Mouse (Mus musculus) midbrain, embryonic 16.5 days (tissue): ENCODE measurements at regions not wholly inside any gene's neighbourhood (a gene's known extent, or its start where the extent isn't known, plus 50 kb on each side); places are given as distances from the start of the nearest gene placed in this dataset.

Source experiments
- ATAC-seq: fragments of 200-750 bp; cut with Nextera tagmentation; 2 replicates; pipeline ENCODE4 v1.8.0; 2017; ENCODE audit warnings: moderate TSS enrichment
- H3K27ac ChIP-seq: fragments of 300-500 bp; sonication (generic); 2 replicates; pipeline ENCODE4 v1.5.1; 2014; ENCODE audit warnings: mild to moderate bottlenecking, low read length, mixed read lengths
- H3K27me3 ChIP-seq: fragments of 300-500 bp; sonication (generic); 2 replicates; pipeline ENCODE4 v1.6.1; 2014; ENCODE audit warnings: low read depth, low read length, mixed read lengths; ENCODE audit not compliant: control insufficient read depth, insufficient read depth
- H3K36me3 ChIP-seq: fragments of 300-500 bp; sonication (generic); 2 replicates; pipeline ENCODE4 v1.6.1; 2014; ENCODE audit warnings: mild to moderate bottlenecking, low read length, moderate library complexity, mixed read lengths; ENCODE audit not compliant: control insufficient read depth, insufficient read depth
- H3K4me1 ChIP-seq: fragments of 300-500 bp; sonication (generic); 2 replicates; pipeline ENCODE4 v1.6.1; 2014; ENCODE audit warnings: mild to moderate bottlenecking, low read length, mixed read lengths; ENCODE audit not compliant: control insufficient read depth, insufficient read depth
- H3K4me2 ChIP-seq: fragments of 300-500 bp; sonication (generic); 2 replicates; pipeline ENCODE4 v1.6.1; 2014; ENCODE audit warnings: mild to moderate bottlenecking, low read length, mixed read lengths
- H3K4me3 ChIP-seq: fragments of 300-500 bp; sonication (generic); 2 replicates; pipeline ENCODE4 v1.5.1; 2014; ENCODE audit warnings: low read depth, mild to moderate bottlenecking, low read length, moderate library complexity, mixed read lengths
- H3K9ac ChIP-seq: fragments of 300-500 bp; sonication (generic); 2 replicates; pipeline ENCODE4 v1.6.1; 2014; ENCODE audit warnings: low read depth, low read length, mixed read lengths
- H3K9me3 ChIP-seq: fragments of 300-500 bp; sonication (generic); replicated peaks from 2 replicates; pipeline ENCODE4 v1.6.1; 2014; ENCODE audit warnings: mild to moderate bottlenecking, low read length, mixed read lengths; ENCODE audit not compliant: control insufficient read depth, poor library complexity, severe bottlenecking
- WGBS: fragments of 180-500 bp; shearing (Covaris S2); extraction: QIAGEN DNeasy Blood & Tissue Kit; methylation state at CpG from one replicate; pipeline ENCODE4 v1.1.7; 2014; 5-methylcytosine and 5-hydroxymethylcytosine counted together

DNA sequence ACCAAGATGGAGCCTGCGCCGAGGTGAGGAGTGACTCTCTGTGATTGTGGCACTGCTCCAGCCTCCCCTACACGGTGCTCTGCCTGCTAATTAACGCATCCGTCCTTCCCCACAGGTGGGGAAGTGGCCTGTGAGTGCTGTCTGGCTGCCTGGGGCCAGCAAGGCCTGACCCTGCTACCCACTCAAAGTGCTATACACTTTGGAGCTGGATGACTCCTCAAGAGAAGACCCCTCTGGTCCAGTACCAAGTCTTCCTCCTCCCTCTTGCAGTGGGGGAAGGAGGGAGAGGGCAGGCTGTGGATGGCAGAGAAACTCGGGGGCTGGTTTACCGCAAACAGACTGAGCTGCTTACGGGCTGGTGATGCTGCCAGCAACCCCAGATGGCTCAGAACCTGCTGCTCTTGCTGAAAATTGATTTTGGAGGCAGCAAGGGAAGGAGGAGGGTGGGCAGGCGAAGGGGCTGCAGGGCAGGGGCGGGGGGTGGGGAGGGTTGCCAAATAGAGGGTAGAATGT, 173.4 kb upstream of the Ntf3 start:
- peak; percentile 45; the same call in 1 of the 2 replicates for ATAC-seq
- Histone ChIP-seq H3K27ac (no peak overlapping the region), H3K27me3 (no peaks in the 10 kb centered on the region), H3K36me3 (no peaks in the 10 kb centered on the region), H3K4me1 (no peaks in the 10 kb centered on the region), H3K9me3 (no peaks in the 10 kb centered on the region), H3K4me2 (no peak overlapping the region), H3K9ac (no peak overlapping the region), H3K4me3 (no peak overlapping the region)
- WGBS: 58% methylated on average over 10 of the region's 10 CpGs

DNA sequence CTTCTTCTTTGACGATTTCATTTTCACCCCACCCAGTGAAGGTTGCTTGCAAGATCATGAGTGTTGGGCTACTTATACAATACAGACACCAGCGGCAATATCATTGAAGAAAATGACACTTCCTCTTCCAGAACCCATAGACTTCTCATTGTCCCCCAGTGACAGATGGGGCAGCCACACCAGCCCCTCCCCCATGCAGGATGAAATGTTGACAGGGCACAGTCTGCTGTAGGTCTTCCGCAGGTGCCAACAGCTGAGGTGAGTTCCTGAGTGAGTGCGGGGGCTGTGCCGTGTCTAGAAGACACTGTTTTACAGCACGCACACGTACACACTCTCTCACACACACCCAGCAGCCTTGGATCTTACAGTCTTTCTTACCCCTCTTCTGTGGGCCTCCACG, 171.0 kb upstream of the Ntf3 start:
- WGBS: 95% methylated on average over 8 of the region's 8 CpGs
- no peaks in the 10 kb centered on the region for H3K27me3 ChIP-seq
- no peaks in the 10 kb centered on the region for H3K9me3 ChIP-seq
- H3K4me3 ChIP-seq: no peak overlapping the region
- H3K9ac ChIP-seq: no peak overlapping the region
- H3K27ac ChIP-seq: no peak overlapping the region
- H3K36me3 ChIP-seq: no peaks in the 10 kb centered on the region
- no peak for ATAC-seq
- H3K4me1 ChIP-seq: no peaks in the 10 kb centered on the region
- no peak overlapping the region for H3K4me2 ChIP-seq

DNA sequence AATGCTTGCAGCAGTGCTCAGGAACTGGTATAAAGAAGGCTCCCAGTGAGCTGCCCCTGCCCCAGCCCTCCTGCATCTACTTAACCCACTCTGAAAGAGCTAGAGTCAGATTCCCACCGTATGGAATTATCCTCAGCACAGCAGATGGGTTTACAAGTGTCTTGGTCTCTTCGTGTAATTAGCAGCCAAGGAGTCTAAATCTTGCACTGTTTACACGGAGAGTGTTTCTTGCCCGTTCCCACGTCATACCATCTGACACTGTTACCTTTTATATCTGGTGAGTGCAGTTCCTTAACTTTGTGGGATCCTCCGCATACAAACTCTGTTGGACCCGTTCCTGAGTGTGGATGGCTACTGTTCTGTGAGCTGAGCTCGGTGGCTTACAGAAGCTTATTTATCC, 167.5 kb upstream of the Ntf3 start:
- ATAC-seq: no peak
- Histone ChIP-seq H3K9me3 (no peaks in the 10 kb centered on the region), H3K9ac (no peak overlapping the region), H3K27ac (no peak overlapping the region), H3K4me1 (no peaks in the 10 kb centered on the region), H3K4me2 (no peak overlapping the region), H3K27me3 (no peaks in the 10 kb centered on the region), H3K4me3 (no peak overlapping the region), H3K36me3 (no peaks in the 10 kb centered on the region)
- whole genome bisulfite sequencing: 72% methylated on average over 8 of the region's 8 CpGs

DNA sequence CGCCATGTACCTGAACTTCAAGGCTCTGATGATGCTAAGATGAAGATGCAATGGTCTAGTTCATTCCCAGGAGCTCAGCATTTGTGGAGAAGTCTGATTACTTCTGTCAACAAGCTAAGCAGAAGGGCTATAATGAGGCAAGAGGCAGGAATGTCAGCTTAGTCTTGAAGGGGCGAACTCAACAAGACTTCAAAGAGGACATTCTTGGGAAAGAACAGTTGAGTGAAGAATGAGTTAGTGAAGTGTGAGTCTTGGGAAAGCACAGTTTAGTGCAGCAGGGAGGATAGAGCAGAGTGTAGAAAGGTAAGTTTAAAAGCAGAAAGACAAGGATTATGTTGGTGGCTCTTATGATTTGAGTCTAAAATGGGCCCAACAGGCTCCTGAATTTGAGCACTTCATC, 160.5 kb upstream of the Ntf3 start:
- Histone ChIP-seq H3K4me2 (no peak overlapping the region), H3K4me1 (no peaks in the 10 kb centered on the region), H3K9ac (no peak overlapping the region), H3K27ac (no peak overlapping the region), H3K9me3 (no peaks in the 10 kb centered on the region), H3K4me3 (no peak overlapping the region), H3K27me3 (no peaks in the 10 kb centered on the region), H3K36me3 (no peaks in the 10 kb centered on the region)
- ATAC-seq: no peak
- WGBS: 82% methylated on average over 2 of the region's 2 CpGs

DNA sequence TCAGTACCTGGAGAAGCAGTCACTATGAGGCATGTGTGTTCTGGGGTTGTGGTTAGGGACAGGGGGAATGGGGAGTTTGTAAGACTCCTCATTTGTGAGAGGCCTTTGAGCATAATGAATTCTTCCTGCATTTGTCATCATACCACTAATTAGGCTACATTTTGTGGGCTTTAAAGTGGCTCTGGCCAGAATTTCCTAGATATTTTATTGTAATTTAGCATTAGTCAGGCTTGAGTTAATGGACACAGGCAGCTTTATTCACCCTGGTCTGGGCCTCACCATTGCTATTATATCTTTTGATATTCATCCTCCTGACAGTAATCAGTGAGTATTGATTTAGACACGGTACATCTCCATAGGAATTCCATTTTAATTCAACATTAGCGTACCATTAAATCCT, 151.8 kb upstream of the Ntf3 start:
- H3K9me3 ChIP-seq: no peaks in the 10 kb centered on the region
- H3K4me3 ChIP-seq: no peak overlapping the region
- H3K9ac ChIP-seq: no peak overlapping the region
- no peaks in the 10 kb centered on the region for H3K27me3 ChIP-seq
- no peak overlapping the region for H3K4me2 ChIP-seq
- H3K27ac ChIP-seq: no peak overlapping the region
- 69% methylated on average over 2 of the region's 2 CpGs for WGBS
- H3K36me3 ChIP-seq: no peaks in the 10 kb centered on the region
- no peaks in the 10 kb centered on the region for H3K4me1 ChIP-seq
- no peak for ATAC-seq

DNA sequence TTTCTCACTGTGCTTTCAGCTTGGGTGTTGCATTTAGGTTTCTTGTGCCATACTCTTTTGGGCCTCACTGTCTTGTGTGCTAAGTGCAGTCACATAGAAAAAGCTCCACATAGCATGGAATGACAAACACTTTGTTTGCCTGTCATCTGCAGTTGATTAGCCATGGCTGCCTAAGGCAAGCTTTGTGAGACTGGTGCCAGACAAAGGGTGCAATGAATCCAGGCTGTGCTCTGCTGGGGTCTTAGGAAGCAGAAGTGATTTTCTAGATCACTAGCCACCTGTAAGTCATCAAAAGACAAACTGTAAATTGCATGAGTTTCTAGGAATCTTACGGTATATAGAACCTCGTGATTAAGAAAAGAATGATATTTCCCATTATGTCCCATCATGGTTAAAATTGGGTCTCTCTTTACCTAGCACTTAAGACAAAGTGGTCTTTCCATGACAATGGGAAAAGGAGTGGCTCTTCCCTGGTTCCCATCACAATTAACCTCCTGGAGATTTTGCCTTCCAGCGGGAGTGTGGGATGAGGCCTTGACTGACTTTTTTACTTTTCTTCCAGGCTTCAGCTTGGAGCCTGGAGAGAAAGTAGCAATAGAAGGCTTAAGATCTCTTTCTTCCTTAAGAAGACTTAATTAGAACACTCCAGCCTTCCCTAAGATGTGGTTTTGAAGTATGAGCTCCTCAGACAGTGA, 144.2 kb upstream of the Ntf3 start:
- ATAC-seq: no peak
- H3K9ac ChIP-seq: no peak overlapping the region
- no peaks in the 10 kb centered on the region for H3K4me1 ChIP-seq
- no peaks in the 10 kb centered on the region for H3K27me3 ChIP-seq
- no peaks in the 10 kb centered on the region for H3K9me3 ChIP-seq
- no peak overlapping the region for H3K4me3 ChIP-seq
- no peaks in the 10 kb centered on the region for H3K36me3 ChIP-seq
- H3K4me2 ChIP-seq: no peak overlapping the region
- 66% methylated on average over 3 of the region's 3 CpGs for WGBS
- H3K27ac ChIP-seq: no peak overlapping the region

DNA sequence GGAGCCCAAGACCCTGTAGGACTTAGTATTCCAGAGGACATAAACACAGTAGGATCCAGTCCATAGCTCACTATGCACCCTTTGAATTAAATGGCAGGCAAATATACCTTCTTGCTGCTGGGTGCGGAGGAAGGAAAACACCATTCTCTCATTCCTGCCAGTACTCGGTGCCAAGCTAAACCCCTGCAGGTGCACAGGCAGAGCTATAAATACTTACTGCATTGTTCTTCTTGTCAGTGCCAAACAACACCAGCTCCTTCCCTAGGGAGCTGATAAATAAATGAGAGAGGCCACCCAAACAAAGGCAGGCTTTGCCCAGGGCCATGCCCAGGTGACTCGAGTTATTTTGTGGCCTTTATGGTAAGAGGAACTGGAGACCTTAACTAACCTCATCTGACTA, 136.4 kb upstream of the Ntf3 start:
- no peak overlapping the region for H3K27ac ChIP-seq
- no peaks in the 10 kb centered on the region for H3K4me1 ChIP-seq
- no peaks in the 10 kb centered on the region for H3K36me3 ChIP-seq
- H3K9me3 ChIP-seq: no peaks in the 10 kb centered on the region
- ATAC-seq: no peak
- no peaks in the 10 kb centered on the region for H3K27me3 ChIP-seq
- 66% methylated on average over 3 of the region's 3 CpGs for WGBS
- H3K9ac ChIP-seq: no peak overlapping the region
- no peak overlapping the region for H3K4me2 ChIP-seq
- no peak overlapping the region for H3K4me3 ChIP-seq

DNA sequence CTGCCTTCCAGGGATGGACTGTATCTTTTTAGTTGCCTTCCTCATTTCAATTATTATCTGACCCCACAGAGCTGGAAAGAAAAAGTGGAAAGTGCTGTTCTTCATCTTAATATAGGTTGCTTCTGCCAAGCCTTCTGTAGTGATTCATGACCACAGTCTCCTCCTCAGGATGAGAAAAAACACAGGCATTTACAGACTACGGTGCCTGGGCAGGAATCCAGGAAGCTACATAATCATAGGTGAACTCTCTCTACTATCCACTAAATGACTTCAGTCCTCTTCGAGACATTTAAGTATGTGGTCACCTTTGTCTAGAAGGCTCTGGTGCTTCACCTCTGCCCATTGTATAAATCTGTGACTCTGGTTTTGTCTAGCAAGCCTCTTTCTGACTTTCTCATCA, 124.9 kb upstream of the Ntf3 start:
- WGBS: 93% methylated on average over 2 of the region's 2 CpGs
- H3K36me3 ChIP-seq: no peaks in the 10 kb centered on the region
- ATAC-seq: no peak
- H3K27ac ChIP-seq: no peak overlapping the region
- no peak overlapping the region for H3K4me2 ChIP-seq
- no peak overlapping the region for H3K9ac ChIP-seq
- H3K9me3 ChIP-seq: no peaks in the 10 kb centered on the region
- no peaks in the 10 kb centered on the region for H3K4me1 ChIP-seq
- H3K27me3 ChIP-seq: no peaks in the 10 kb centered on the region
- H3K4me3 ChIP-seq: no peak overlapping the region

DNA sequence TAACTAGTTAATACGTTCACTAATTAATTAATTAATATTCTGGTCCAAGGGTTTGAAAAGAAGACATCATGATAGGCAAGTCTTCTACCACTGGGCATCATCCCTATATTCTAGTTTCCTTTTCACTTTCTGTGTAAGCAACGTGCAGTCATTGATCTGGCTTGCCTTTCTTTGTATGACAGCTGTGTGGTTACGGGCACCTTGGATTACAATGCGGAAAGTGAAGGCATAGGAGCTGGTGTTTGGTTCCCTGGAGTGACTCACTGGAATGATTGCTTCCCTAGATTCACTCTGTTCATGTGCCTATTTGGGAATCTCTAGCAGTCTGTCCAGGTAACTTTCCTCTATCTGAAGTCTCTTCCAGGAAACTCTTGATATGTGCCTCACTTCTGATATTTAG, 120.5 kb upstream of the Ntf3 start:
- Histone ChIP-seq H3K27ac (no peak overlapping the region), H3K9ac (no peak overlapping the region), H3K36me3 (no peaks in the 10 kb centered on the region), H3K4me3 (no peak overlapping the region), H3K9me3 (no peaks in the 10 kb centered on the region), H3K4me2 (no peak overlapping the region), H3K4me1 (no peaks in the 10 kb centered on the region), H3K27me3 (no peaks in the 10 kb centered on the region)
- ATAC-seq: no peak
- WGBS: 74% methylated on average over 4 of the region's 4 CpGs
